ENCODE assay signal across 27 mouse cellular contexts in the genomic region with DNA sequence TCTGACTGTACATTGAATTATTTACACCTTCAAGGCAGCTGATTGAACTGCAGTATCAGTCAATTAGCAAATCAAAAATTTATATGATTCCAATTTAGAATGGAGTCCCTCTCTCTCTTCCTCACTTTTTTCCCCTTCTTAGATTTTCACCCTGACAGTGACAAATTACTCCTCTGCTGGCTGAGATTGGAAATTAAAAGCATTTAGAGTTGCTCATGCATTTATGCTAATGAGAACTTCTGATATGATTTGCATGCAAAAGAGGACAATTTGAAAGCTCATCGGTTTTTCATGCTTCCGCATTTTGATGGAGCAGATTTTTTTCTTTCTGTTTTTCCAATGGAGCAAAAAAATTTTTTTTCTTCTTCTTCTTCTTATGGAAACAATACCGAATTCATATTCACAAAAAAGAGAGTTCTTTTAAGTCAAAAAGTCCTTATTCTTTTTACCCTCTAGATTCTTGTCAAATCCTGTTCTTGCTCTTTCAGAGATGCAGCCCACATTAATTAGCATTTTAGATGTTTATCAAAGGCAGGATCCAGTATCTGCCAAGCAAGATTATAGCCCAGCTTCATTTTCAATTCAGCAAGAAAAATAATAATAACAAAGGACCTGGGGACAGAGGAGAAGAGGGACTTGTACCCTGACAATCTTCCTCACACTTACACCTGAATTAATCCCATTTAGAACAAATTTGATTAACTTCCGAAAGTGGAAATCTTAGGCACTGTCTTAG.
DNase-seq lines count a peak whose midpoint lies in the region; ATAC-seq and TF ChIP-seq lines count a peak whose summit lies in the region.
"Had no signal": no experiment of that assay in that cellular context is flagged by ENCODE, and none has a peak within 500 bp of the region (broad histone marks: within the 10 kb centered on the region; RNA-seq: fewer than 3 reads in every experiment).

No protein-coding gene starts in this region.

- H3K9ac ChIP-seq in forebrain, embryonic 15.5 days (replicated peaks) = no peak overlapping the region
- H3K9ac ChIP-seq in forebrain, embryonic 11.5 days (ENCODE audit: low read length) = no peak overlapping the region
- no peak overlapping the region for H3K9ac ChIP-seq in midbrain, embryonic 14.5 days (replicated peaks; ENCODE audit: low read length)
- H3K9ac ChIP-seq in hindbrain, embryonic 14.5 days = no peak overlapping the region
- no peak overlapping the region for H3K9ac ChIP-seq in midbrain, postnatal 0 days (replicated peaks; ENCODE audit: low read length, poor library complexity, severe bottlenecking)
- H3K9ac ChIP-seq: embryonic facial prominence, embryonic 13.5 days; limb, embryonic 13.5 days; lung, embryonic 15.5 days; neural tube, embryonic 15.5 days; stomach, embryonic 15.5 days had no signal

- peak; percentile 46 for TF ChIP-seq CTCF in midbrain, postnatal 0 days (IDR thresholded peaks at IDR 0.05)

- H3K9me3 ChIP-seq in forebrain, embryonic 15.5 days = no peaks in the 10 kb centered on the region
- no peaks in the 10 kb centered on the region for H3K9me3 ChIP-seq in forebrain, embryonic 11.5 days (ENCODE audit: control insufficient read depth, low read length)
- no peaks in the 10 kb centered on the region for H3K9me3 ChIP-seq in midbrain, embryonic 14.5 days (ENCODE audit: control insufficient read depth, low read length)
- no peaks in the 10 kb centered on the region for H3K9me3 ChIP-seq in midbrain, embryonic 10.5 days (replicated peaks)
- no peaks in the 10 kb centered on the region for H3K9me3 ChIP-seq in hindbrain, embryonic 14.5 days (ENCODE audit: control insufficient read depth, low read length)
- no peaks in the 10 kb centered on the region for H3K9me3 ChIP-seq in midbrain, postnatal 0 days (ENCODE audit: low read length)
- H3K9me3 ChIP-seq: embryonic facial prominence, embryonic 13.5 days; limb, embryonic 13.5 days; lung, embryonic 15.5 days; neural tube, embryonic 15.5 days; stomach, embryonic 15.5 days had no signal

- no peaks in the 10 kb centered on the region for H3K27me3 ChIP-seq in forebrain, embryonic 15.5 days
- no peaks in the 10 kb centered on the region for H3K27me3 ChIP-seq in forebrain, embryonic 11.5 days (ENCODE audit: control insufficient read depth, insufficient read depth, low read length)
- no peaks in the 10 kb centered on the region for H3K27me3 ChIP-seq in midbrain, embryonic 14.5 days (ENCODE audit: control insufficient read depth, insufficient read depth, low read length)
- no peaks in the 10 kb centered on the region for H3K27me3 ChIP-seq in midbrain, embryonic 10.5 days (ENCODE audit: low read depth, poor library complexity, severe bottlenecking)
- no peaks in the 10 kb centered on the region for H3K27me3 ChIP-seq in hindbrain, embryonic 14.5 days (ENCODE audit: control insufficient read depth, insufficient read depth, low read length)
- no peaks in the 10 kb centered on the region for H3K27me3 ChIP-seq in midbrain, postnatal 0 days (ENCODE audit: insufficient read depth, low read length)
- H3K27me3 ChIP-seq: embryonic facial prominence, embryonic 13.5 days; limb, embryonic 13.5 days; lung, embryonic 15.5 days; megakaryocyte, embryonic 14.5 days; neural tube, embryonic 15.5 days; stomach, embryonic 15.5 days had no signal

- no peak for DNase-seq in forebrain, embryonic 11.5 days (ENCODE audit: low spot score)
- peak; percentile 53 for DNase-seq in midbrain, embryonic 14.5 days
- DNase-seq in midbrain, embryonic 10.5 days (ENCODE audit: low spot score) = no peak
- peak; percentile 53 for DNase-seq in hindbrain, embryonic 14.5 days (ENCODE audit: low spot score)
- DNase-seq in midbrain, postnatal 0 days (ENCODE audit: low spot score) = peak; percentile 55
- DNase-seq in lung, postnatal 4 days = no peak
- DNase-seq: adrenal gland, postnatal 10 days; cerebellum, adult 18-20 months; cerebellum, postnatal 10 days; gastrocnemius, postnatal 10 days; heart, postnatal 14 days; kidney, postnatal 14 days; lung, postnatal 36 days; retina, postnatal 1 day; right cerebral cortex, postnatal 14 days had no signal

- no peaks in the 10 kb centered on the region for H3K36me3 ChIP-seq in forebrain, embryonic 15.5 days
- H3K36me3 ChIP-seq in forebrain, embryonic 11.5 days (ENCODE audit: control insufficient read depth, insufficient read depth, low read length) = no peaks in the 10 kb centered on the region
- no peaks in the 10 kb centered on the region for H3K36me3 ChIP-seq in midbrain, embryonic 14.5 days (ENCODE audit: control insufficient read depth, insufficient read depth, low read length)
- no peaks in the 10 kb centered on the region for H3K36me3 ChIP-seq in midbrain, embryonic 10.5 days
- no peaks in the 10 kb centered on the region for H3K36me3 ChIP-seq in hindbrain, embryonic 14.5 days (replicated peaks; ENCODE audit: control insufficient read depth, insufficient read depth)
- H3K36me3 ChIP-seq in midbrain, postnatal 0 days (ENCODE audit: insufficient read depth, low read length) = no peaks in the 10 kb centered on the region
- H3K36me3 ChIP-seq: embryonic facial prominence, embryonic 13.5 days; limb, embryonic 13.5 days; lung, embryonic 15.5 days; neural tube, embryonic 15.5 days; stomach, embryonic 15.5 days had no signal

- ATAC-seq in forebrain, embryonic 15.5 days (replicated peaks) = peak; percentile 68
- ATAC-seq in forebrain, embryonic 11.5 days (replicated peaks; ENCODE audit: low FRiP score) = no peak
- ATAC-seq in midbrain, embryonic 14.5 days (ENCODE audit: low FRiP score, low TSS enrichment) = no peak
- ATAC-seq in hindbrain, embryonic 14.5 days (ENCODE audit: low FRiP score) = no peak
- no peak for ATAC-seq in midbrain, postnatal 0 days (ENCODE audit: low FRiP score)
- no peak for ATAC-seq in monocyte, adult 5-6 weeks (replicated peaks; ENCODE audit: insufficient number of reproducible peaks, low FRiP score, low TSS enrichment, poor library complexity, severe bottlenecking)
- ATAC-seq: intestine, embryonic 16.5 days; Patski had no signal

- WGBS in forebrain, embryonic 15.5 days = 23% methylated on average over 4 of the region's 4 CpGs
- 59% methylated on average over 4 of the region's 4 CpGs for WGBS in forebrain, embryonic 11.5 days
- WGBS in midbrain, embryonic 14.5 days = 30% methylated on average over 4 of the region's 4 CpGs
- 64% methylated on average over 4 of the region's 4 CpGs for WGBS in midbrain, embryonic 10.5 days
- 34% methylated on average over 4 of the region's 4 CpGs for WGBS in hindbrain, embryonic 14.5 days
- 27% methylated on average over 4 of the region's 4 CpGs for WGBS in midbrain, postnatal 0 days

- H3K4me1 ChIP-seq in forebrain, embryonic 15.5 days = peaks cover 12% of the 10 kb centered on the region; the same call in 1 of the 2 replicates
- H3K4me1 ChIP-seq in forebrain, embryonic 11.5 days (replicated peaks; ENCODE audit: control insufficient read depth, insufficient read depth, low read length) = no peaks in the 10 kb centered on the region
- H3K4me1 ChIP-seq in midbrain, embryonic 14.5 days (ENCODE audit: control insufficient read depth, insufficient read depth, low read length) = peaks cover 4% of the 10 kb centered on the region; the same call in 1 of the 2 replicates
- no peaks in the 10 kb centered on the region for H3K4me1 ChIP-seq in midbrain, embryonic 10.5 days
- H3K4me1 ChIP-seq in hindbrain, embryonic 14.5 days (replicated peaks; ENCODE audit: control insufficient read depth, insufficient read depth, low read length) = peaks cover 4% of the 10 kb centered on the region; the same call in 1 of the 2 replicates
- H3K4me1 ChIP-seq in midbrain, postnatal 0 days (ENCODE audit: insufficient read depth, low read length) = no peaks in the 10 kb centered on the region
- H3K4me1 ChIP-seq: embryonic facial prominence, embryonic 13.5 days; limb, embryonic 13.5 days; lung, embryonic 15.5 days; megakaryocyte, embryonic 14.5 days; neural tube, embryonic 15.5 days; stomach, embryonic 15.5 days had no signal

- peak overlapping the region; percentile 38 for H3K27ac ChIP-seq in forebrain, embryonic 15.5 days (replicated peaks)
- H3K27ac ChIP-seq in forebrain, embryonic 11.5 days (ENCODE audit: low read depth, low read length) = no peak overlapping the region
- H3K27ac ChIP-seq in midbrain, embryonic 14.5 days (replicated peaks; ENCODE audit: low read depth, low read length) = peak overlapping the region; percentile 20
- H3K27ac ChIP-seq in midbrain, embryonic 10.5 days (replicated peaks) = no peak overlapping the region
- peak overlapping the region; percentile 43 for H3K27ac ChIP-seq in hindbrain, embryonic 14.5 days
- no peak overlapping the region for H3K27ac ChIP-seq in midbrain, postnatal 0 days (ENCODE audit: low read depth, low read length)
- H3K27ac ChIP-seq: embryonic facial prominence, embryonic 13.5 days; left cerebral cortex, adult 2 months; limb, embryonic 13.5 days; lung, embryonic 15.5 days; neural tube, embryonic 15.5 days; stomach, embryonic 15.5 days had no signal

- no peak overlapping the region for H3K4me2 ChIP-seq in forebrain, embryonic 15.5 days (replicated peaks)
- no peak overlapping the region for H3K4me2 ChIP-seq in forebrain, embryonic 11.5 days (ENCODE audit: low read depth, low read length, severe bottlenecking)
- H3K4me2 ChIP-seq in midbrain, embryonic 14.5 days (ENCODE audit: low read length) = no peak overlapping the region
- no peak overlapping the region for H3K4me2 ChIP-seq in hindbrain, embryonic 14.5 days (replicated peaks)
- no peak overlapping the region for H3K4me2 ChIP-seq in midbrain, postnatal 0 days (ENCODE audit: low read depth, low read length, poor library complexity, severe bottlenecking)
- H3K4me2 ChIP-seq: embryonic facial prominence, embryonic 13.5 days; limb, embryonic 13.5 days; liver, embryonic 11.5 days; lung, embryonic 15.5 days; neural tube, embryonic 15.5 days; stomach, embryonic 15.5 days had no signal

- H3K4me3 ChIP-seq in forebrain, embryonic 15.5 days = no peak overlapping the region
- no peak overlapping the region for H3K4me3 ChIP-seq in forebrain, embryonic 11.5 days (ENCODE audit: low read depth, low read length)
- no peak overlapping the region for H3K4me3 ChIP-seq in midbrain, embryonic 14.5 days (replicated peaks; ENCODE audit: low read depth, low read length)
- H3K4me3 ChIP-seq in midbrain, embryonic 10.5 days = no peak overlapping the region
- H3K4me3 ChIP-seq in hindbrain, embryonic 14.5 days (replicated peaks; ENCODE audit: low read length) = no peak overlapping the region
- H3K4me3 ChIP-seq in midbrain, postnatal 0 days (ENCODE audit: low read depth, low read length) = no peak overlapping the region
- H3K4me3 ChIP-seq: embryonic facial prominence, embryonic 13.5 days; left cerebral cortex, adult 2 months; limb, embryonic 13.5 days; lung, embryonic 15.5 days; megakaryocyte, embryonic 14.5 days; neural tube, embryonic 15.5 days; stomach, embryonic 15.5 days had no signal

Comparison
In these comparisons a context has a peak if more than half of its experiments do, and no peak if none do; other contexts are left out.
1. H3K27ac ChIP-seq: peak in forebrain, embryonic 15.5 days (single experiment), midbrain, embryonic 14.5 days (single experiment) and hindbrain, embryonic 14.5 days (single experiment); none in forebrain, embryonic 11.5 days (single experiment), midbrain, embryonic 10.5 days (single experiment) and midbrain, postnatal 0 days (single experiment).
2. DNase-seq: peak in midbrain, embryonic 14.5 days (single experiment), hindbrain, embryonic 14.5 days (single experiment) and midbrain, postnatal 0 days (single experiment); none in forebrain, embryonic 11.5 days (single experiment), midbrain, embryonic 10.5 days (single experiment) and lung, postnatal 4 days (0 of 2).